Mouse (Mus musculus) cerebellum, adult 2 months (tissue): ENCODE data around the gene Ly75. TPM values are rescaled to one million over a fixed set of nuclear protein-coding genes. Genes with fewer than 3 reads are reported as not detected.

Experiments
- DNase-seq, 2 experiments: peaks; one replicate each; pipeline ENCODE4 v3.0.0; 2021
- H3K27ac ChIP-seq: fragments of 200-500 bp; 2 replicates; pipeline ENCODE4 v1.5.1; 2012; ENCODE audit warnings: low read length, control low read depth, inconsistent platforms; ENCODE audit not compliant: insufficient read depth
- H3K27me3 ChIP-seq: fragments of 200-500 bp; 2 replicates; pipeline ENCODE4 v1.6.1; 2012; ENCODE audit warnings: inconsistent platforms, mild to moderate bottlenecking, low read length, moderate library complexity; ENCODE audit not compliant: control insufficient read depth, insufficient read depth
- H3K4me1 ChIP-seq: fragments of 200-500 bp; 2 replicates; pipeline ENCODE4 v1.6.1; 2011; ENCODE audit warnings: low read length; ENCODE audit not compliant: control insufficient read depth, insufficient read depth
- H3K4me3 ChIP-seq: fragments of 200-500 bp; replicated peaks from 2 replicates; pipeline ENCODE3; 2011; ENCODE audit warnings: mild to moderate bottlenecking, low read depth, low read length, control low read depth; ENCODE audit not compliant: insufficient read depth
- CTCF ChIP-seq: fragments of 200-500 bp; IDR thresholded peaks from 2 replicates; pipeline ENCODE4 v1.5.1; 2011; ENCODE audit warnings: low read depth, mild to moderate bottlenecking, control low read depth, low read length, moderate library complexity, borderline replicate concordance; ENCODE audit not compliant: insufficient read depth
- POLR2A ChIP-seq: fragments of 200-500 bp; IDR thresholded peaks from 2 replicates; pipeline ENCODE4 v1.6.1; 2011; ENCODE audit warnings: low read length, control low read depth, borderline replicate concordance; ENCODE audit not compliant: insufficient read depth
- WGBS: fragments of 180-500 bp; shearing (Covaris S2); methylation state at CpG from one replicate; pipeline ENCODE4 v1.1.7; 2018; 5-methylcytosine and 5-hydroxymethylcytosine counted together
- polyA plus RNA-seq: library from polyadenylated mRNA; depleted of rRNA; stranded (reverse); fragments of >200 nt; gene quantifications from 2 replicates; pipeline ENCODE4 v1.2.3, GENCODE M21; 2012

Gene Ly75
- polyA plus RNA-seq, 1 experiment = 0.92 TPM

- no peak for DNase-seq
- no peaks in the 10 kb centered on the region for H3K4me1 ChIP-seq
- H3K27ac ChIP-seq = no peak overlapping the region
- WGBS = 29% methylated on average over 6 of the region's 6 CpGs
- no peak overlapping the region for H3K4me3 ChIP-seq
- no peak for TF ChIP-seq CTCF
- TF ChIP-seq POLR2A = no peak
- H3K27me3 ChIP-seq = no peaks in the 10 kb centered on the region
These were observed 26.1 kb upstream of the Ly75 start for GRCm38 (mm10) chr2:60409194-60409593.

DNA sequence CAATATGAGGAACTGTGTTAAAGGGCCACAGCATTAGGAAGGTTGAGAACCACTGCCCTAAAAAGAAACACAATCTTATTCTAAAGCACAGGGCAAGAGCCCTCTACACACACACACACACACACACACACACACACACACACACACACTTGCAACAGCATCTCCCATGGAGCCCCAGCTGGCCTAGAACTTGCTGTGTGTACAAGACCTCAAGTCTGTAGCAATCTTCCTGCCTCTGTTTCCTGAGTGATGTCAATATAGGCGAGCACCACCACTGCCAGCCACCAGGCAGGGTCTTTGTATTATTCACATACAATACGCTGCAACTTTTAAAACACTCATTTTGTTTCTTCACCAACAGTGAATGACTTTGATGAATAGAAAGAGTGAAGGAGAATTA is 24.3 kb upstream of the Ly75 start:
- Histone ChIP-seq H3K27ac (no peak overlapping the region), H3K4me1 (no peaks in the 10 kb centered on the region), H3K4me3 (no peak overlapping the region), H3K27me3 (no peaks in the 10 kb centered on the region)
- no peak for DNase-seq
- whole genome bisulfite sequencing = 95% methylated on average over 2 of the region's 2 CpGs
- TF ChIP-seq CTCF (no peak), POLR2A (no peak)

DNA sequence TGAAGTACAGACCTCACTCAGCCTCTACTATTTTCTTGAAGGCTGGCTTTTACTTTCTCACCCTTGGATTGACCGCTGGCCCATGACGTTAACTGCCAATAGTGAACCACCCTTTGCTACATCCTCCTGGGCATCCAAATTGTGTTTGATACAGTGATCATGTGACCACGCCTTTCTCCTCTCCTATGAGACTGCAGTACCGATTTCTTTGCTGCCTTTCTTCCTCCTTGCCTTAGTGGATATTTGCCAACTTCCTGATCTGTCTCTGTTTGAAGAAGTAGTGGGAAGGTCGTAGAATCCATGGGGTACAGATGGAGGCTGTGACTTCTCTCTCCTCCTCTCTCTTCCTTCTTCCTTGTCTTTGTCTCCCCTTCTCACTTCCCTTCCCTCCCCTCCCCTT is 22.3 kb upstream of the Ly75 start:
- Histone ChIP-seq H3K4me1 (no peaks in the 10 kb centered on the region), H3K27ac (no peak overlapping the region), H3K27me3 (no peaks in the 10 kb centered on the region), H3K4me3 (no peak overlapping the region)
- WGBS = 85% methylated on average over 5 of the region's 5 CpGs
- TF ChIP-seq POLR2A (no peak), CTCF (no peak)
- no peak for DNase-seq

GRCm38 (mm10) chr2:60404763-60405162 is 21.7 kb upstream of the Ly75 start:
- Histone ChIP-seq H3K4me3 (no peak overlapping the region), H3K4me1 (no peaks in the 10 kb centered on the region), H3K27ac (no peak overlapping the region), H3K27me3 (no peaks in the 10 kb centered on the region)
- TF ChIP-seq CTCF (no peak), POLR2A (no peak)
- DNase-seq = no peak
- WGBS = 93% methylated on average over 7 of the region's 7 CpGs

- 82% methylated on average over 5 of the region's 5 CpGs for WGBS
- Histone ChIP-seq H3K27me3 (no peaks in the 10 kb centered on the region), H3K4me3 (no peak overlapping the region), H3K4me1 (no peaks in the 10 kb centered on the region), H3K27ac (no peak overlapping the region)
- DNase-seq = no peak
- no peak for TF ChIP-seq CTCF
- TF ChIP-seq POLR2A = no peak
These were observed 18.6 kb upstream of the Ly75 start for GRCm38 (mm10) chr2:60401694-60402093.

DNA sequence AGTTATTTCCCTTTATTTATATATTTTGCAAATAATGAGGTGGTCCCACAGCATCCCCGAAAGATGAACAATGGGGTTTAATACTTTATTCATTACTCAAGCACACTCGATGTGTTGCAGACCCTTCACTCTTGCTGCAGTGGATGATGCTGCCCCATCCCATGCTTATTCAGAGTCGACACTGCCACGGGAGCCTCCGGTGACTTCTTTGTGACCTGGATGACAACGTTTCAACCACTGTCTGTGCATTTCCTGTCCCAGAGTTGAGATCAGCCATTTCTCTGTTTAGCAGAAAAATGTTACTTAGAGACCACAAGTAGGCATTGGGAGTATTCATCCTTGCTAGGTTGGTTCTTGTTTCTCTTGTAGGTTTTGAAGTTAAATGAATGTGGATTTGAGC is 10.7 kb upstream of the Ly75 start:
- 72% methylated on average over 6 of the region's 6 CpGs for WGBS
- no peak overlapping the region for H3K27ac ChIP-seq
- DNase-seq = no peak
- H3K4me3 ChIP-seq = no peak overlapping the region
- no peak for TF ChIP-seq CTCF
- no peak for TF ChIP-seq POLR2A
- H3K4me1 ChIP-seq = no peaks in the 10 kb centered on the region
- H3K27me3 ChIP-seq = no peaks in the 10 kb centered on the region

GRCm38 (mm10) chr2:60392286-60392685 is 9.2 kb upstream of the Ly75 start:
- no peak overlapping the region for H3K4me3 ChIP-seq
- H3K4me1 ChIP-seq = no peaks in the 10 kb centered on the region
- no peak overlapping the region for H3K27ac ChIP-seq
- WGBS = 89% methylated on average over 4 of the region's 4 CpGs
- H3K27me3 ChIP-seq = no peaks in the 10 kb centered on the region
- no peak for DNase-seq
- TF ChIP-seq POLR2A (no peak), CTCF (no peak)

DNA sequence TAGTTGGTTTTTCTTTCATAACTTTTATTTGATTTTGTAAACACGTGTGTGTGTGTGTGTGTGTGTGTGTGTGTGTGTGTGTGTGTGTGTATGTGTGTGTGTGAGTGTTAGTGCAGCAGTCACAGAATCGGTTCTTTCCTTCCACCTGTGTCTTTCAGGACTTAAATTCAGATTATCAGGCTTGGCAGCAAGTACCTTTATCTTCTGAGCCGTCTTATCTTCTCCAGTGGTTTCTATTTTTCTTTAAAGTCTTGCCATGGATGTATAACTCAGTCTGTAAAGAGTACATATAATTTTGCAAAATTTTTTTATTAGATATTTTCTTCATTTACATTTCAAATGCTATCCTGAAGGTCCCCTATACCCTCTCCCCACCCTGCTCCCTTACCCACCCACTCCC is 4.3 kb upstream of the Ly75 start:
- DNase-seq = no peak
- TF ChIP-seq POLR2A (no peak), CTCF (no peak)
- 82% methylated on average over 3 of the region's 3 CpGs for WGBS
- H3K27me3 ChIP-seq = no peaks in the 10 kb centered on the region
- no peak overlapping the region for H3K4me3 ChIP-seq
- H3K27ac ChIP-seq = no peak overlapping the region
- no peaks in the 10 kb centered on the region for H3K4me1 ChIP-seq
